Mouse (Mus musculus) neutrophil, adult 83 days (primary cell): ENCODE results near the gene Zfp180. TPM values are rescaled to one million over a fixed set of nuclear protein-coding genes. Genes with fewer than 3 reads are reported as not detected.

Experiments
- total RNA-seq, 2 experiments: library from RNA; stranded (reverse); gene quantifications; one replicate each; pipeline ENCODE4 v1.2.4; 2023

The Zfp180 gene
- total RNA-seq: 10 to 100 TPM; 13.4 to 13.8 TPM

GRCm38 (mm10) chr7:24081634-24082431 lies at the start of gene Zfp180:
Gene Zfp180 (plus strand): TSS chr7:24081924.

DNA sequence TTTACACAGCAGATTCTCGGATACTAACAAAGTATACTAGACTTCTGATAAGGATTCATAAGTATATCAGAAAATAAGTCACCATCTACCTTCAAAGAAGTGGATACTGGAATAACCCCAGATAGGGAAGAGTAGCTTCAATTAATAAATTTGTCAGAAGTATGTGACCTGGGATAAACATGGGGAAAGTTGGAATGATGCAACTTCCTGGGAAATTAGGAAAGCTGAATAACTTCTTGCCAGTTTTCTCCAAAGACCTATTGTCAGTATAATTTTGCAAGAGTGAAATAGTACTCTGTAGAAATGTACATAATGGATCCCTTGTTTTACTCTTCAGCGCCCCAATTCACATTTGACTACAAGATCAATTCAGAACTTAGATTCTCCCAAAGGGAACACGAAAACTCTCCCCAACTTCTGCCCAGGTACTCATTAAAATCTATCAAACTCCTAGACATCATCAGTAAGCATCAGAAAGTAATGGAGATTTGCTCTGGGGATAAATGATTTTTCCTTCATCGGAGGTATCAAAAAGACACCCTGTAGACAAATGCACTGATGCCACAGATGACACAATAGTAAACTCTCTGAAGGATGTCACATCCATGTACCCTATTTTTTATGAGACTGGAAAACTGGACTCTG lies 28.9 kb upstream of the Zfp180 start, which contains the start of gene Vmn1r183:
Vmn1r183 (plus strand) TSS at position 595 of the 645 bp plus-strand sequence.

DNA sequence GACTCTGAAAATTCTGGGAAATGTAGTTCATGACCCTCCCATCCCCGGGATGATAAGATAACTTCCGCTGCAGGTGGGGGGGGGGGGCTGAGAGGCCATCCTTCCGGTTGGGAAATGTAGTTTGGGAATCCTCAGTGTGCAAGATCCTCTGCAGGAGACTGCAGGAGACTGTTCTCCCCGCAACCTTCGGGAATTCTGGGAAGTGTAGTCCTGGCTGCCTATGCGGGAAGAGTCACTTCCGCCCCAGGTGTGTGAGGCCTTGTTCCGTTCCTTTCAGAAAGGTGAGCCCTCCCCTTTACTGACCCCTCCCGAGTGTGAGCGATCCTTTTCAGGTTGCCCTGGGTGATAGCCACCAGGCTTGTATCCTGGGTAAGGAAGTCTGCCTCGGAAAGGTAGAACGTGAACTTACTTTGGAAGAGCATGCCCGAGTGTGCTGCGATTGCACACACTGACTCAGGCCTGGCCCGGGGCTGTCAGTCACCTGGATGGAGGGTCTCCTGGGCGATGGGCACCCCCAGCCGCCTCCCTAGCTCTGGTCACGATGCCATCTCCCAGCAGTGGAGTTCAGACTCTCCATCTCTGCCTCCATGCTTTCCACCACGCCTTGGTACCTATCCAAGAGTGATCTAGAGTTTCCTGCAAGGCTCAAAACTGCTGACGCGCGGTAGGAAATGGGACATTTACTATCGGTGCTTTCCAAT lies 30.6 kb downstream of the Zfp180 start, which contains the start of gene Zfp112:
Zfp112 (plus strand) TSS at position 159 of the 701 bp plus-strand sequence.

GRCm38 (mm10) chr7:24133996-24134828 lies 52.5 kb downstream of the Zfp180 start, which contains the start of gene Zfp235:
Gene Zfp235 (plus strand): TSS chr7:24134169.

Other genes starting within 250 kb of the Zfp180 start
- gene Vmn1r176, start 244.6 kb upstream of the Zfp180 start, total RNA-seq: not detected
- gene Vmn1r177, start 215.5 kb upstream of the Zfp180 start, total RNA-seq: not detected
- gene Vmn1r178, start 189.9 kb upstream of the Zfp180 start, total RNA-seq: not detected
- gene Vmn1r179, start 154.9 kb upstream of the Zfp180 start, total RNA-seq: not detected
- not detected for gene Vmn1r180, start 131.3 kb upstream of the Zfp180 start, total RNA-seq
- not detected for gene Vmn1r181, start 107.3 kb upstream of the Zfp180 start, total RNA-seq
- not detected for gene V1rd19, start 80.2 kb upstream of the Zfp180 start, total RNA-seq
- gene Vmn1r183, start 28.7 kb upstream of the Zfp180 start, total RNA-seq: not detected
- under 1 TPM; 0.60 to 0.70 TPM for gene Zfp112, start 30.4 kb downstream of the Zfp180 start, total RNA-seq
- 1 to 10 TPM; 3.1 to 4.5 TPM for gene Zfp235, start 52.2 kb downstream of the Zfp180 start, total RNA-seq
- gene Zfp114, start 93.1 kb downstream of the Zfp180 start, total RNA-seq: under 1 TPM in 1 of 2 experiments, not detected in 1; 0.28 TPM
- gene Zfp111, start 129.5 kb downstream of the Zfp180 start, total RNA-seq: 1 to 10 TPM; 3.6 to 4.0 TPM
- under 1 TPM; 0.73 to 0.90 TPM for gene Zfp109, start 155.6 kb downstream of the Zfp180 start, total RNA-seq
- under 1 TPM in 1 of 2 experiments, not detected in 1; 0.35 TPM for gene Zfp108, start 172.9 kb downstream of the Zfp180 start, total RNA-seq
- gene Zfp93, start 188.5 kb downstream of the Zfp180 start, total RNA-seq: under 1 TPM; 0.18 to 0.57 TPM
- gene Zfp61, start 219.3 kb downstream of the Zfp180 start, total RNA-seq: 1 to 10 TPM; 4.1 to 4.4 TPM
- gene Zfp94, start 234.7 kb downstream of the Zfp180 start, total RNA-seq: 1 to 10 TPM in 1 of 2 experiments, under 1 TPM in 1; 0.50 to 1.2 TPM